Mouse (Mus musculus) forebrain, embryonic 15.5 days (tissue): ENCODE measurements around the gene Capn7. TPM values are rescaled to one million over a fixed set of nuclear protein-coding genes. Genes with fewer than 3 reads are reported as not detected.

Experiments
- ATAC-seq: fragments of 200-750 bp; cut with Nextera tagmentation; replicated peaks from 2 replicates; pipeline ENCODE4 v1.8.0; 2017; ENCODE audit warnings: mild to moderate bottlenecking, moderate TSS enrichment, moderate library complexity
- H3K27ac ChIP-seq: fragments of 300-500 bp; sonication (generic); replicated peaks from 2 replicates; pipeline ENCODE4 v1.5.1; 2015; ENCODE audit warnings: mild to moderate bottlenecking, inconsistent platforms
- H3K27me3 ChIP-seq: fragments of 300-500 bp; sonication (generic); 2 replicates; pipeline ENCODE4 v1.6.1; 2015; ENCODE audit warnings: inconsistent platforms
- H3K36me3 ChIP-seq: fragments of 300-500 bp; sonication (generic); 2 replicates; pipeline ENCODE4 v1.6.1; 2015; ENCODE audit warnings: mild to moderate bottlenecking, inconsistent platforms
- H3K4me1 ChIP-seq: fragments of 300-500 bp; sonication (generic); 2 replicates; pipeline ENCODE4 v1.6.1; 2015; ENCODE audit warnings: inconsistent platforms
- H3K4me2 ChIP-seq: fragments of 300-500 bp; sonication (generic); replicated peaks from 2 replicates; pipeline ENCODE4 v1.6.1; 2015; ENCODE audit warnings: mild to moderate bottlenecking, inconsistent platforms
- H3K4me3 ChIP-seq: fragments of 300-500 bp; sonication (generic); 2 replicates; pipeline ENCODE4 v1.5.1; 2015; ENCODE audit warnings: mild to moderate bottlenecking, inconsistent platforms
- H3K9ac ChIP-seq: fragments of 300-500 bp; sonication (generic); replicated peaks from 2 replicates; pipeline ENCODE4 v1.6.1; 2015; ENCODE audit warnings: mild to moderate bottlenecking, inconsistent platforms
- H3K9me3 ChIP-seq: fragments of 300-500 bp; sonication (generic); 2 replicates; pipeline ENCODE4 v1.6.1; 2016; ENCODE audit warnings: inconsistent platforms
- whole genome bisulfite sequencing: fragments of 180-500 bp; shearing (Covaris S2); methylation state at CpG from one replicate; pipeline ENCODE4 v1.1.7; 2015; ENCODE audit warnings: mixed read lengths; 5-methylcytosine and 5-hydroxymethylcytosine counted together
- polyA plus RNA-seq: library from polyadenylated mRNA; unstranded; fragments of >200 nt; fragmentation: Nextera tagmentation; extraction: Ambion mirVana; gene quantifications from 2 replicates; pipeline ENCODE4 v1.2.1, GENCODE M21; 2015

The Capn7 gene
- 61.3 and 66.1 TPM in 2 replicates for polyA plus RNA-seq

DNA sequence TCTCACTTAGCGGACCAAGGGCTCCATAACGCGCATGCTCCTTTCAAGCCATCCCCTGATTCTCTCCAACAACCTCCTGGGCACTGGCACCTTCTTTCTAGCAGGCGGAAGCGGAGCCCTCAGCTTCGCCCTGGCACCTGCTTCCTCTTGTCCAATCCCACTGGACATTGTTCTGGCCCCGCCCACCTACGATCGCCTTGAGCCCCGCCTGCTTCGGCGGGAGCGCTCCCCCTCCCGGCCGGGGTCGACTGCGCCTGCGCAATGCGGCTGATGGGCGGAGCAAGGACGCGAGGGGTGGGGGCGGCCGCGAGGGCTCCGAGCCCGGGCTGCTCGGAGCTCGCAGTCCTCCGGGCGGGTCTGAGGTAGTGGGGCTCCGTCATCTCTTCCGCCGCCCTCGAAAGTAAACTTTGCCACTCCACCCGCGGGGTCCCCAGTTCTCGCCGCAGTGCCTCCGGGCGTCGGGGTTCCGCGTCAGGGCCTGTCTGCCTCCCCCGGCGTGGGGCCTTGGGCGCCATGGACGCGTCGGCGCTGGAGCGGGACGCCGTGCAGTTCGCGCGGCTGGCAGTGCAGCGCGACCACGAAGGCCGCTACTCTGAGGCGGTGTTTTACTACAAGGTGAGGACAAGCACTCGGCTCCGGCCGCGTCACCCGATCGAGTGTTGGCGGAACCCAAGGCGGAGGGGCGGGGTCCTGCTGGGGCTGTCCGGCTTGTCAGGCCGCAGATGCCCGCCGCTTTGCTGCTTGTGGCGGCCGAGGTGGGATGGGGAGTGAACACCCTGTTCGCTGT is at the start of gene Capn7:
Capn7 (plus strand) TSS at position 270 of the 787 bp plus-strand sequence.
- Histone ChIP-seq H3K9me3 (no peaks in the 10 kb centered on the region), H3K4me1 (peaks cover 24% of the 10 kb centered on the region), H3K27ac (peak within 1 kb of the TSS; percentile 95), H3K9ac (peak within 1 kb of the TSS; percentile 94), H3K27me3 (no peaks in the 10 kb centered on the region), H3K4me3 (peak within 1 kb of the TSS; percentile 98), H3K36me3 (peaks cover 6% of the 10 kb centered on the region), H3K4me2 (peak within 1 kb of the TSS; percentile 59)
- WGBS = under 1% methylated on average over 77 of the region's 78 CpGs
- ATAC-seq = peak; percentile 97

- H3K4me1 ChIP-seq = no peaks in the 10 kb centered on the region
- 45% methylated on average over 3 of the region's 3 CpGs for WGBS
- no peaks in the 10 kb centered on the region for H3K36me3 ChIP-seq
- no peak overlapping the region for H3K4me3 ChIP-seq
- no peaks in the 10 kb centered on the region for H3K27me3 ChIP-seq
- no peak overlapping the region for H3K4me2 ChIP-seq
- no peak overlapping the region for H3K9ac ChIP-seq
- H3K9me3 ChIP-seq = no peaks in the 10 kb centered on the region
- H3K27ac ChIP-seq = no peak overlapping the region
- ATAC-seq = no peak
Measured at GRCm38 (mm10) chr14:31313192-31313591, 23.2 kb upstream of the Capn7 start.

DNA sequence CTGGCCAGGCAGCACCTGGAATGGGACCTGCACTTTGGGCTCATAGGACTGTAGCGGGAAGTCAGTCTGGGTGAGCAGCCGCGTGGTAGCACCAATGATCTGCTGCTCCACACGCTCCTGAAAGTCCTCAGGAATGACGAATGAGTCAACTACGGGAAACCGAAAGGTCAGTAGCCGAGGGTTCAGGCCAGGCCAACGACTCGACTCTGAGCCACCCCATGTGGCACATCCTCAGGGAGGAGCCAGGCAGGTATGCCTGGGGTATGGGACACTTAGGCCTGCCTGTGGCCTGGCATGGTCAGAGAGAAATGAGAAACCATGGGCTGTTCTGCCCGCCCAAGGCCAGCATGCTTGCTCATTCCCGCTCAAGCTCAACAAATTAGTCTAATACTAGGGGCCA is 19.8 kb upstream of the Capn7 start:
- no peaks in the 10 kb centered on the region for H3K4me1 ChIP-seq
- WGBS = 86% methylated on average over 12 of the region's 12 CpGs
- H3K27me3 ChIP-seq = no peaks in the 10 kb centered on the region
- no peak overlapping the region for H3K4me3 ChIP-seq
- no peak overlapping the region for H3K27ac ChIP-seq
- H3K9ac ChIP-seq = no peak overlapping the region
- H3K36me3 ChIP-seq = no peaks in the 10 kb centered on the region
- no peak for ATAC-seq
- H3K4me2 ChIP-seq = no peak overlapping the region
- no peaks in the 10 kb centered on the region for H3K9me3 ChIP-seq

DNA sequence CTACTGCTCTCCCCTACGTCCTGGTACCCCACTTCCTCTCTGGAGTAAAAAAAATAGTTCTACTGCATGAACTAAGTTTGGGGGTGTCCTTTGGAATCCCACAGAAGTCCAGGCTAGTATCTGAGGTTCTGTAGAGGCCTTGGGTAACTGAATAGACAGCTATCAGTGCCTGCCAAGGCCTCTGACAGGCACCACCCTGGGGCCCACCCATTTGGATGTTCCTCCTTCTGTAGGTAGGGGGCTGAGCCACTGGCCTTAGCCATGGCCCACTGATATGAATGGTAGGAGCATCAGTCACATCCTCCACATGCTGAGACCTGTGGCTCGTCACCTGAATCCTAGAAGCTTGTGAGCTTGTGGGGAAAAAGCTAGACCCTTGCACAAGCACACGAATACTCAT is 18.7 kb upstream of the Capn7 start:
- no peaks in the 10 kb centered on the region for H3K27me3 ChIP-seq
- no peaks in the 10 kb centered on the region for H3K36me3 ChIP-seq
- H3K27ac ChIP-seq = no peak overlapping the region
- no peaks in the 10 kb centered on the region for H3K9me3 ChIP-seq
- ATAC-seq = no peak
- 79% methylated on average over 3 of the region's 3 CpGs for WGBS
- no peak overlapping the region for H3K9ac ChIP-seq
- no peak overlapping the region for H3K4me3 ChIP-seq
- H3K4me2 ChIP-seq = no peak overlapping the region
- H3K4me1 ChIP-seq = no peaks in the 10 kb centered on the region

DNA sequence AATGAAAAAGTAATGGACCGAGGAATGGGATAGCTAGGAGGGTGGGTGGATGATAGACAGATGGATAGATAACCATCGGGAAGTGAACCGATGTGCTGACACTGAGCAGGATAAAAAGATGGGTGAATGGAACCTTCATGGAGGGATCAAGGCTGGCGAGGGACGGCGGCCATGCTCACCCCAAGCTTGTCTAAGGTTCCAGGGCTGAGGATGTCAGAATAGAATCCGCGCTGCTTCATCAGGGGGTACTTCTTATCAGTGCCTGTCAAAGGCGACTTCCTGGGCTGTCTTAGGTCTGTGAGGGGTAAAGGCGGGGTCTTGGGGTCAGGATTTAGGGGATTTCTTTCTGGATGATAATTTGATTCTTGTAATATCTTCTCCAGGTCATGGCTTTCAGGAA is 16.9 kb upstream of the Capn7 start:
- H3K4me3 ChIP-seq = no peak overlapping the region
- no peak overlapping the region for H3K27ac ChIP-seq
- no peak overlapping the region for H3K9ac ChIP-seq
- 0 out of 2 replicates have a peak, but pooled peaks cover 6% of the 10 kb centered on the region for H3K4me1 ChIP-seq
- H3K36me3 ChIP-seq = no peaks in the 10 kb centered on the region
- no peaks in the 10 kb centered on the region for H3K9me3 ChIP-seq
- no peak overlapping the region for H3K4me2 ChIP-seq
- no peak for ATAC-seq
- WGBS = 86% methylated on average over 10 of the region's 10 CpGs
- no peaks in the 10 kb centered on the region for H3K27me3 ChIP-seq

- H3K4me3 ChIP-seq = no peak overlapping the region
- WGBS = 86% methylated on average over 11 of the region's 11 CpGs
- no peaks in the 10 kb centered on the region for H3K36me3 ChIP-seq
- H3K4me2 ChIP-seq = no peak overlapping the region
- H3K9me3 ChIP-seq = no peaks in the 10 kb centered on the region
- ATAC-seq = no peak
- H3K27ac ChIP-seq = no peak overlapping the region
- H3K4me1 ChIP-seq = 0 out of 2 replicates have a peak, but pooled peaks cover 6% of the 10 kb centered on the region
- no peak overlapping the region for H3K9ac ChIP-seq
- no peaks in the 10 kb centered on the region for H3K27me3 ChIP-seq
Measured at GRCm38 (mm10) chr14:31321181-31321580, 15.3 kb upstream of the Capn7 start.

- H3K9ac ChIP-seq = no peak overlapping the region
- no peaks in the 10 kb centered on the region for H3K9me3 ChIP-seq
- 0 out of 2 replicates have a peak, but pooled peaks cover 6% of the 10 kb centered on the region for H3K4me1 ChIP-seq
- WGBS = 78% methylated on average over 3 of the region's 3 CpGs
- H3K27ac ChIP-seq = no peak overlapping the region
- ATAC-seq = no peak
- H3K4me3 ChIP-seq = no peak overlapping the region
- no peaks in the 10 kb centered on the region for H3K36me3 ChIP-seq
- H3K27me3 ChIP-seq = no peaks in the 10 kb centered on the region
- H3K4me2 ChIP-seq = no peak overlapping the region
Measured at GRCm38 (mm10) chr14:31322191-31322590, 14.2 kb upstream of the Capn7 start.

DNA sequence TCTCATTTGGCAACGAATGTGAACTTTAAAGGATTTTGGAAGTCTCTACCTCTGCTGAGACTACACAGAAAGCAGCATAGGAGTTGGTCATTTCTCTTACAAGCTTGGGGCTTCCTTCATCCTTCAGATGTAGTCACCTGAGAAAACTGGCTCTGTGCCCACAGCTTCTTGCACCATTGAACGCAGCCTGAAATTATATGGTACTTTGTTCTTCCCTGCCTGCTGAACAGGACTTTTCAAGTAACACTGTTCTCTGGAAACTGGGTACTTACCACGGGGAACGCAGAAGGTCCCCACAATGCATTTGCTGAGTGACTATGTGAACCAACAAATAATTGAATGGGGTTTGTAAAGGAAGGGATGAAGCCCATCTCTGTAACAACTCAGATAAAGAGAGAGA is 13.2 kb upstream of the Capn7 start:
- H3K27ac ChIP-seq = no peak overlapping the region
- H3K9me3 ChIP-seq = no peaks in the 10 kb centered on the region
- no peak overlapping the region; the same call in 1 of the 2 replicates for H3K4me3 ChIP-seq
- no peak for ATAC-seq
- 0 out of 2 replicates have a peak, but pooled peaks cover 6% of the 10 kb centered on the region for H3K4me1 ChIP-seq
- peak overlapping the region; percentile 43; the same call in 1 of the 2 replicates for H3K4me2 ChIP-seq
- whole genome bisulfite sequencing = 72% methylated on average over 4 of the region's 4 CpGs
- H3K36me3 ChIP-seq = no peaks in the 10 kb centered on the region
- no peak overlapping the region for H3K9ac ChIP-seq
- H3K27me3 ChIP-seq = no peaks in the 10 kb centered on the region

- H3K27ac ChIP-seq = no peak within 1 kb of the TSS
- no peaks in the 10 kb centered on the region for H3K9me3 ChIP-seq
- H3K4me3 ChIP-seq = peak within 1 kb of the TSS; percentile 28
- WGBS = 36% methylated on average over 28 of the region's 28 CpGs
- peak within 1 kb of the TSS; percentile 25; the same call in 1 of the 2 replicates for H3K9ac ChIP-seq
- no peaks in the 10 kb centered on the region for H3K36me3 ChIP-seq
- 0 out of 2 replicates have a peak, but pooled peaks cover 6% of the 10 kb centered on the region for H3K4me1 ChIP-seq
- H3K27me3 ChIP-seq = no peaks in the 10 kb centered on the region
- peak; percentile 23; the same call in 1 of the 2 replicates for ATAC-seq
- H3K4me2 ChIP-seq = peak within 1 kb of the TSS; percentile 43
Measured at GRCm38 (mm10) chr14:31323849-31324792, 12.3 kb upstream of the Capn7 start, which contains the start of gene Dnah1. Dnah1 (minus strand) TSS chr14:31323896.

GRCm38 (mm10) chr14:31324851-31325250 is 11.6 kb upstream of the Capn7 start:
- Histone ChIP-seq H3K9me3 (no peaks in the 10 kb centered on the region), H3K4me3 (no peak overlapping the region), H3K4me2 (no peak overlapping the region), H3K36me3 (no peaks in the 10 kb centered on the region), H3K27ac (no peak overlapping the region), H3K4me1 (0 out of 2 replicates have a peak, but pooled peaks cover 6% of the 10 kb centered on the region), H3K27me3 (no peaks in the 10 kb centered on the region), H3K9ac (no peak overlapping the region)
- ATAC-seq = no peak
- 74% methylated on average over 10 of the region's 10 CpGs for WGBS

GRCm38 (mm10) chr14:31325551-31325950 is 10.9 kb upstream of the Capn7 start:
- Histone ChIP-seq H3K27me3 (no peaks in the 10 kb centered on the region), H3K27ac (no peak overlapping the region), H3K4me2 (no peak overlapping the region), H3K36me3 (no peaks in the 10 kb centered on the region), H3K4me1 (0 out of 2 replicates have a peak, but pooled peaks cover 6% of the 10 kb centered on the region), H3K9me3 (no peaks in the 10 kb centered on the region), H3K9ac (no peak overlapping the region), H3K4me3 (no peak overlapping the region)
- WGBS = 54% methylated on average over 5 of the region's 5 CpGs
- no peak for ATAC-seq

GRCm38 (mm10) chr14:31326770-31327169 is 9.7 kb upstream of the Capn7 start:
- Histone ChIP-seq H3K27me3 (no peaks in the 10 kb centered on the region), H3K4me3 (no peak overlapping the region), H3K4me2 (no peak overlapping the region), H3K4me1 (0 out of 2 replicates have a peak, but pooled peaks cover 6% of the 10 kb centered on the region), H3K9me3 (no peaks in the 10 kb centered on the region), H3K36me3 (no peaks in the 10 kb centered on the region), H3K9ac (no peak overlapping the region), H3K27ac (no peak overlapping the region)
- ATAC-seq = no peak
- WGBS = 78% methylated on average over 7 of the region's 7 CpGs
